Mouse (Mus musculus) cerebellum, postnatal 4 days (tissue): ENCODE data around the gene Csf2rb.
"Not testable (repeated sequence)": the region's sequence is repeated elsewhere in the genome, so short reads cannot be mapped to it uniquely, and the experiment has no call there.

Experiments used
- DNase-seq, 2 experiments: peaks; one replicate each; pipeline ENCODE4 v3.0.0; 2022; ENCODE audit warnings: low spot score in 2 of 2, mixed read lengths in 1 of 2

Csf2rb gene

GRCm38 (mm10) chr15:78325671-78326339 is at the start of gene Csf2rb:
Gene Csf2rb, plus strand, starts transcription at chr15:78325752.
- no peak for DNase-seq

- DNase-seq = no peak
Observed at GRCm38 (mm10) chr15:78278308-78278707, 47.2 kb upstream of the Csf2rb start.

- no peak for DNase-seq
Observed at GRCm38 (mm10) chr15:78287941-78288340, 37.6 kb upstream of the Csf2rb start.

GRCm38 (mm10) chr15:78289775-78290174 is 35.8 kb upstream of the Csf2rb start:
- DNase-seq = not testable (repeated sequence)

- not testable (repeated sequence) for DNase-seq
Observed at GRCm38 (mm10) chr15:78293228-78293627, 32.3 kb upstream of the Csf2rb start.

- no peak for DNase-seq
Observed at GRCm38 (mm10) chr15:78293716-78294115, 31.8 kb upstream of the Csf2rb start.

GRCm38 (mm10) chr15:78298558-78298957 is 27.0 kb upstream of the Csf2rb start:
- DNase-seq = no peak

DNA sequence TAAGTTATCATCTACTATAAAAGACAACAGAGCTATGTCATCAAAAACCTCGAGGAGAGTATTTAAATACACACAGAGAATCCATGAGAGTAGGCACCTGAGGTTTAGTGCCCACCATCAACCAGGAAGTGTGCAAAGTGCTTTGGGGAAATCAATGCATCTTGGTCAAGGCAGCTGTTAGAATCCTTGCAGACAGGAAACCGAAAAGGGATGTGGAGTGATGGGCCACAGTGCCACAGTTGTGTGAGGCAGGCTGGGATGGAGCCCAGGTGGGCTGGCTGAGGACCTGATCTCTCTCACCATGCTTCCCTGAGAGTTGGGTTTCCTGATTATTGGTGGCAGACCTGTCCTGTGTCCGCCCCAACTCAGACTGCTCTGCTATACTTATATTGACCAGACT is 25.9 kb upstream of the Csf2rb start:
- no peak for DNase-seq

- DNase-seq = no peak
Observed at GRCm38 (mm10) chr15:78300773-78301172, 24.8 kb upstream of the Csf2rb start.

DNA sequence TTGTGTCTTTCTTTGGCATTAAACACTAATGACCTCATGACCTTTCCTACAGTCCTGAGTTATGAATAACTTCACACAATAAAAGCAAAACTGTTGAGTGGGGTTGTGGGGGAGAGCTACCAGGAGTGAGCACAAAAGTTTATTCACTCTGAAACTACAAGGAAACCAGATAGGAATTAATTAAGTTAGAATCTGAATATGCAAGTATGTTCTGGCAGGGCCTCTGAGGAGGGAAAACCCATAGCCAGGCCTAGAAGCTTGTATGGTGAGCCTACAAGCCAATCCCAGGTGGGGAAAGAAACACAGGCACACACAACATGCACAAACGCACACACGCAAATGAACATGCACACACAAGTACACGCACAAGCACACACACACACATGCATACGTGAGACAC is 22.8 kb upstream of the Csf2rb start:
- DNase-seq = no peak

DNA sequence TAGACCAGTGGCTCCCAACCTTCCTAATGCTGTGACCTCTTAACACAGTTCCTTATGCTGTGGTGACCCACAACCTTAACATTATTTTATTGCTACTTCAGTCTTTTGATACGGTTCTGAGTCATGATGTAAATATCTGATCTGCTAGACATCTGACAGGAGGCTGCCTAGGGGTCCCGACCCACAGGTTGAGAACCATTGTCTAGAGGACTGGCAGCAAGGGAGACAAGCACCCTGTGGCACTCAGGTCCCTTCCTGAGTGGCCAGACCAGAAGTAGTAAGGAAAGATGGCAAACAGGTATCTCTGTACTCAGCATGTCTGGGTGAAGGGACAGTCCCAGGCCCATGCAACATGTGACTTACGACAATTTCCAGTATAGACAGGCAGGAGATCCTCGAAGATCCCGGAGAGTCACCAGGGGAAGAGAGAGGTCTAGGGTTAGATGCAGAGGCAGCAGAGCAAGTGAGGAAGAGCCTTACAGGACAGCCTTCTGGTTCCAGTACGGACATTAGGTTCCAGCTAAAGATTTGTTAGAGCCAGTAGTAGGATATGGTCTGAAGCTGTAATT is 21.8 kb upstream of the Csf2rb start:
- no peak for DNase-seq

DNA sequence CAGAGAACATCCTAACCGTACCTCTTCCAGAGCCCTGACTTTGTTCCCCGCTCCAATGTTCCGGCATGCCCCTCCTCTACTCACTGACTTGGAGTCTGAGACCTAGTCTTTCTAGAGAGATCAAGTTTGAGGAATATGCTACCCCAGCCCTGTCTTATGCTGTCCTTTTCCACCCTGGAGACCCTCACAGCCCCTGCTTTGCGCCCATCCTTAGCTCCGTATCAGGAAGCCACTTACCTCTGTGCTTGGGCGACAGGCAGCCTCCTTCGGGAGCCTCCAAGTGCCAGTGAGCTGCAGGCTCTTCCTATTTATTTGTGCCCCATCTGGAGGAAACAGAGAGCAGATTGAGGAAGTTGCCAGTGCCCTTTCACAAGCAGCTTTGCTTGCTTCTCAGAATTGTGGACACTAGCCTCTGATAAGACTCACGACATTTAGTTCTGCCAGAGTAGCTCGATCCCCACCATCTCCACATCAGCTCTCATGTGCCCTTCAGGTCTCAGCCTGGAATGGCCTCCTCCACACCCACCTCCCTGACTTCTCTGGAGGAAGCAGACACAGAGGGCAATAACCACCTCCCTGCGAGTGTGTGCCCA is 20.1 kb upstream of the Csf2rb start, which contains the start of gene Csf2rb2:
TSS of gene Csf2rb2 (minus strand) at position 381 of the 593 bp plus-strand sequence.
- no peak for DNase-seq

- DNase-seq = no peak
Observed at GRCm38 (mm10) chr15:78309865-78310264, 15.7 kb upstream of the Csf2rb start.

DNA sequence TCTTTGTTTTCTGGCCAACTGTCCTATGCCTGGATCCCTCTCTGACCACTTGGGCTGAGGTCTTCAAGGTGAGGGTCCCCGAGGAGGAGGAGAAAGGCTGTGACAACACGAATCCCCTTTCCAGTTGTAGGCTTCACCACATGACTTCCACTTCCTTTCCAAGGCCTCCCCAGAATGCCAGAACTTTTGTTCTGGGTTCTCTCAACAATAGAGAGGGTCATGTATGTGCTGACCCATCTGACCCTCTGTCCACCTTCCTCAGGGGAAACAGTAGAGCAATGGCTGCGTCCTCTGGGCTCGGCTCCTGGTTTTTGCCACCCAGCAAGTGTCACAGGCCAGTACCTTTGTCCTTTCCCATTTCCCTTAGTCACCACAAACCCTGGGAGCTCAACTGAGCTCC is 14.6 kb upstream of the Csf2rb start:
- DNase-seq = no peak

GRCm38 (mm10) chr15:78312421-78313233 is 12.9 kb upstream of the Csf2rb start:
- DNase-seq = peak in 1 of 2 experiments; percentile 16

DNA sequence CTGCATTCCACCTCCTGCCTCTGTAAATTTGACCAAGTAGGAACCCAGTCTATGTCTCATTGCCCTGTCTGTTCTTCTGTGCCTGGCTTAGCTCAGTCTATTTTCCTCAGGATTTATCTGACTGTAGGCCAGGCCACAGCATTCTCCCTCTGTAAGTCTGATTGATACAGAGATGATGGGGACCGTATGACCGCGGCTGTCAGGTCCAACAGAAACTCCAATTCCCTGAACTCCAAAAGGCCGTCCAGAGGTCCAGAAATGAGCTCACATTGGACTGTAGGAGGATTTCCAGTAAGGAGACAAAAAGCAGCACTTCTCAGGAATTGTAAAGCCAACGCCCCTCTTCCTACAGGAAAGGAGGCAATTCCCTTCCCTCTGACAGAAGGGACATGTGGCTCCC is 11.9 kb upstream of the Csf2rb start:
- DNase-seq = not testable (repeated sequence)

GRCm38 (mm10) chr15:78318338-78319171 is 7.0 kb upstream of the Csf2rb start:
- DNase-seq = not testable (repeated sequence)

DNA sequence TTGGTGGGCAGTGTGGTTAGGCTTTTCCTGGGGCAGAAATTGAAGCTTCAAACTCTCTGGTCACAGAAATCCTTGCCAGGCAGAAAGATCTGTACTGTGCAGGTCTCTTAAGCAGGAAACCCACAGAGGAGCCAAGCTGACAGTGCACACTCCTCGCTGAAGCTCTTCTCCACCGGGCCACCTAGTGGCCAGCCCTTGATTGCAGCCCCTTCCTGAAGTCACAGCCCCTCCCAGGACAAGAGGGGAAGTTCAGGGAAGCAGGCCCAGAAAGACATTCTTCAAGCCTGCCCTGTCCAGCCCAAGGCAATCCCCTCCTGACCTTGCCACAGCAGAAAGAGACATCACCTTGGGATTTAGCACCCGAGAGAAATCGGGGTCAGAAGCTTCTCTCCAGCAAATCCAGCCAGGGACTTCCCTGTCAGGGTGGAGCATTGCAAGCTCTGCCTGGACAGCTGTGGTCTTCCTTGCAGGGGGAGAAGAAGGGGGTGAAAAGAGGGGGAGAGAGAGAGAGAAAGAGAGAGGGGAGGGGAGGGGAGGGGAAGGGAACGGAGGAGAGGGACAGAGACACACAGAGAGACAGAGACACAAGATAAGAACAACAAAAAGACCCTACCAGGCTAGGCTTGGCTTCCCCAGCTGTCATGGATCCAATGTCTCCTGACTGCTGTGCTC is 4.6 kb upstream of the Csf2rb start:
- DNase-seq = peak; percentile 55 to 73

DNA sequence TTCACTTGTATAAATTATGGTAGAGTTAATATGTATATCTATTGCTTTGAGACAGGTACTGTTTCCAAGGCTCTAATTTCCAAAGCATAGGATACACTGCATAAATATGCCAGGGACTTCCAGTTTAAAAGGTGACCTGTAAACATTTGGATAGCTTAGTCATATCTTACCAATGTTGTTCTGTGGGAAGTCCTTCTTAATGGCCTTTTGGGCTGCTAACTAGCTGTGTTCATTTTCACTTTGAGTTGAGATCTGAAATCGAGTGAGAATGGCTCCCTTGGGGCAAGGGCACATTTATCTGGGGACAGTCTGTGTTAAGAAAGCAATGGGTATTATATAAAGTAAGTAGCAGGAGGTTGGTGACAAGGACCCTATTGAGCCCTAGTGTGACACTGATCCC is 2.2 kb upstream of the Csf2rb start:
- no peak for DNase-seq

- DNase-seq = no peak
Observed at GRCm38 (mm10) chr15:78324294-78324693, 1.3 kb upstream of the Csf2rb start.

DNA sequence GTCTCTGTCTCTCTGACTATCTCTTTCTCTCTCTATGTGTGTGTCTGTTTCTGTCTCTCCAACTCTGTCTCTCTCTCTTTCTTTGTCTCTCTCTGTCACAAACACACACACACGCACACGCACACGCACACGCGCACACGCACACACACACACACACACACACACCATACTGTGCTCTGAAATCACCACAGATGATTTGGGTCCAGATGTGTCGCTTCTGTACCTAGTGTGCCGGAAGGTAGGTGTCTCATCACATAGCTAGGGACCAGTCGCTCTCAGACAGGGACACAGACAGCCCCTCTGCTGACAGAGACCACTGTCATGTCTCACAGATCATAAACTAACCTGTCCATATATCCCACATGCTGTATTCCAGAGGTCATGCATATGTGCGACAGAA is 1.2 kb downstream of the Csf2rb start:
- DNase-seq = no peak
